Mouse (Mus musculus): ENCODE measurements at regions not wholly inside any gene's neighbourhood (a gene's known extent, or its start where the extent isn't known, plus 50 kb on each side); places are given as distances from the start of the nearest gene placed in this dataset.

GRCm38 (mm10) chr15:36689881-36690280 is 317.7 kb downstream of the Zfp706 start:
- no peak for TF ChIP-seq CTCF (IDR thresholded peaks at IDR 0.05; ENCODE audit: borderline replicate concordance, extremely low read depth, insufficient read depth, insufficient read length)
- TF ChIP-seq POLR2A (IDR thresholded peaks at IDR 0.05; ENCODE audit: borderline replicate concordance, extremely low read depth, insufficient read depth, insufficient read length, poor library complexity, severe bottlenecking): no peak

Data from brain, embryonic 14.5 days (tissue).